Mouse (Mus musculus): Measurements from ENCODE around the gene Moap1. TPM values are rescaled to one million over a fixed set of nuclear protein-coding genes. Genes with fewer than 3 reads are reported as not detected.

Gene Moap1
- 1 to 10 TPM; 4.8 to 5.5 TPM for total RNA-seq (2021)
- long read RNA-seq, experiment 1, transcript Moap1-202 (2 exons, 1,284 nt) = major isoform, 7 of 8 reads
- long read RNA-seq, experiment 1, partial matches to known transcripts = 0 of 8 reads
- long read RNA-seq, experiment 1, other reads (novel, unspliced or antisense) = 0 of 8 reads
- long read RNA-seq, experiment 2, transcript Moap1-202 (2 exons, 1,284 nt) = major isoform, 9 of 10 reads
- long read RNA-seq, experiment 2, partial matches to known transcripts = 0 of 10 reads
- long read RNA-seq, experiment 2, other reads (novel, unspliced or antisense) = 0 of 10 reads

DNA sequence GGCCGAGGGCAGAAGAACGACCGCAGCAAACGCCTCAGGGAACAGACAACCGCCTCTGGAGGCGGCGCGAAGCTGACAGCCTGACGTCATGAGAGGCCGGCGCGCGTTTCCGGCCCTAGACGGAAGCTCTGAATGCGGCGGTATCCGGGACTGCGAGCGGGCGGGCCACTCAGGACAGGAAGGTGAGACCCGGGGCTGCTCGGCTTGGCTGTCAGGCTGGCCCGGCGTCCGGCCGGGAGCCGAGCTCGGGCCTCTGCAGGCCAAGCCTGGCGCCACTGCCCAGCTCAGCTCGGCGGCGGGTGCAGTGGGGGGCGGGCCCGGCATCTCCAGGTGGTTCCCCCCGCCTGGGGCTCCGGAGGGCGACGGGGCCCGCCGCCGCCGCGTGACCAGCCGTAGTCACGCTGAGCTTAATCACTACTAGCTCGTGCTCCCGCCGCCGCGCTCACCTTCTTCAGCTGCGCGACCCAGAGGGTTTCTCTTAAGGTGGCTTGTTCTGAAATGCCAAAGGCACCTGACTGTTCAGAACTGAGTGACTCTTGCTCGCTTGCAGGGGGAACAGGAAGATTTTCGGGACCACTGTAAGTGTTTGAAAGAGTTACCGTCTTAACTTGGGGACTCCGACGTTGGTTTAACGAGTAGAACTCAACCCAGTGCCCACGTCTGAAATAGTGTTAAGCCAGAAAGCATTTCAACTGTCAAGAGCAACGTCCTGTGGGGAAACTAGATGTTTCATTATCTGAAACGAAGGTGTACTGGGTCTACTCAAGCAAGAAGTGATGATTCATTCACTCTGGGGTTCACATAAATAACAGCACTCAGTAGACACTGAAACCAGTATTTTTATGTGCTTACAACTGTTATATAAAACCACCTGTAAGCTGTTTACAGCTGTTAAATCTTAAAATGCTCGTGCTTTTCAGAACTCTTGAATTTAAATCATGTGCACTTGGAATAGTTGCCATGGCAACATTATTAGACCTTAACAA is at the start of gene Moap1, which contains the start of gene Tmem251:
Moap1 (minus strand) TSS at position 73 of the 986 bp plus-strand sequence.
Tmem251 (plus strand) TSS at position 174 of the 986 bp plus-strand sequence.
- peak; percentile 93 for DNase-seq
- peak within 1 kb of the TSS; percentile 95 for H3K27ac ChIP-seq
- peak; percentile 15; the same call in 1 of the 2 replicates for TF ChIP-seq CTCF (IDR thresholded peaks at IDR 0.05)
- intact Hi-C loops (cut with DNase I) = no loop called here
- peak within 1 kb of the TSS; percentile 89 for H3K4me3 ChIP-seq

DNA sequence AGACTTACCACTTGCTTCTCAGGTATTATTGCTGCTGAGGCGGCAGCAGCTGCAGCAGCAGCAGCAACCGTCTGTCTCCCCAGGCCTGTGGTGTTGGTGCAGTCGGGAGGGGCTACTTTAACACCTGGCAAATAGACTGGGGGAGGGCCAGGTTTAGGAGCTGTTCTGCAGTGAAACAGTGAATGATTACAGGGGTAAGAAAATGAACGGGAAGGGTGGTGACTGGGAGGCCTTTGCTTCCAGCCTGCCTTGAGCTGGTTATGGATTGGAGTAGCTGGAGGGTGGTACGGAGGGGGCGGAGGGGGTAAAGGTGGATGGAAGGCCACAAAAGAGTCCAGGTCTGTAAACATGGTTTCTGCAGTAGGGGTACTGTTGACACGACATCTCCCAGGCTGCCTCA is 44.5 kb upstream of the Moap1 start:
- Histone ChIP-seq H3K27ac (no peak overlapping the region), H3K4me3 (no peak overlapping the region)
- intact Hi-C loops (cut with DNase I) = no loop called here
- no peak for TF ChIP-seq CTCF (IDR thresholded peaks at IDR 0.05)
- DNase-seq = no peak

DNA sequence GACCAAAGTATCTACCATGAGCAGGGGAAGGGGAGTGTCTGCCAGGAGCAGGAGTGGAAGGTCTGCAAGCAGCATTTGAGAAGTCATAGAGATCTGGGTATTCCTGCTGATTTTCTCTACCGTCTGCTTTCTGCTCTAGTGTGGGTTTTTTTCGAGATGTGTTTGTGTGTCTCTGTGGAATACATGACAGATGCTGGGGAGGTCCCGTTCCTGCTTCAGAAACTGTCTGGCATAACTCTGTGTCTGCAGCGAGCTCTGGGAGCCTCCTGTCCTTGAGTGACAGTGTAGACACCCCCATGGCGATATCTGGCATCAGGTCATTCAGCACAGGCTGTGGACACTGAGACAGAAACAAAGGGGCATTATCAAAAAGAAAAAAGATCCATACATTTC is 42.1 kb upstream of the Moap1 start:
- H3K4me3 ChIP-seq = no peak overlapping the region
- no peak overlapping the region for H3K27ac ChIP-seq
- TF ChIP-seq CTCF (IDR thresholded peaks at IDR 0.05) = no peak
- DNase-seq = no peak
- intact Hi-C loops (cut with DNase I) = no loop called here

DNA sequence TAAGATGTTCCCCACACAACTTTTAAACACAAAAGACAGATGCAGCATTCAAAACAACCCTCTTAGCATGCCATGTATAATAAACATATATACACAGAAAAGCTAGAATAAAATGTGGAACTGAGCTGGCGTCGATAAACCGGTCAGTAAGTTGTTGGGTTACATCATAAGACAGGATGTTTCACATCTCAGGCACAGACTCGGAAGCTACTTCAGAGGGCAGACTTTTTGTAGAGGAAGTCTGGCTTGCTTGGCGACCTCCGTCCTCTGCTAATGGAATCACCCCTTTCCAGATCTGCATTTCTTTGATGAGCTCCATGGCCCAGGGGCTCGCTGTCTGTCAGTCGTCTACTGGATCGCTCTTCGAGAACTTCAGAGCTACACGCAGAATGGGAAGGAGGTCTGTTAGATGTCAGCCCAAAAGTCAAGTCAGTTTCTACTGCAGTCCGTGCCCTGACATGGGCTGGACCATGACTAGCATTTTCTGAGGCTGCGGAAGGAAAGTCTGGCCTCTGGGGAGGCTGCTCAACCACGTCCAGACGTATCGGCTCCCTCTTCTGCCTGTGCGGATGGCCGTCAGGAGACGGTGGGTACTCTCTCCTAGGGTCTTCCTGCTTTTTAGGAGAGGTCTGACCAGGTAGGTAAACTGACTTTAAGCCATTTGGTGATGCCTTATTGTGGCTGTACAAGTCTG is 41.6 kb upstream of the Moap1 start:
- Histone ChIP-seq H3K27ac (no peak overlapping the region), H3K4me3 (no peak overlapping the region)
- no peak for TF ChIP-seq CTCF (IDR thresholded peaks at IDR 0.05)
- no peak for DNase-seq
- intact Hi-C loops (cut with DNase I) = no loop called here

DNA sequence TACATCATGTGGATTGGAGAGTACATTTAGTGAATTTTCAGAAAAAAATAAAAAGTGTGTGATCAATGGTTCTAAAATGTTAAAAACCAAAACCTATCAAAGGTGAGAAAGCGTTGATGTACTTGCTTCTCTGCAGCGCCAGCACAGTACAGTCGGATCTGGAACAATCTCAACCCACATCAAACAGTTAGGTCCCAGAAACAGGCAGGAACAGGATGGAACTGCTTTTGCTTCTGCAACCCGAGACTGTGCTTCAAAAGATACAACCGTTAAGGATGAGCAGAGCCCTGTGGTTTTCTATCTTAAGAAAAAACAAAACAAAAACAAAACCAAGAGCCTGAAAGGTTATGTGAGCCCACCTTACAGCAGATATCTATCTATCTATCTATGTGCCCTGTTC is 39.4 kb upstream of the Moap1 start:
- intact Hi-C loops (cut with DNase I) = no loop called here
- no peak overlapping the region for H3K27ac ChIP-seq
- no peak for TF ChIP-seq CTCF (IDR thresholded peaks at IDR 0.05)

DNA sequence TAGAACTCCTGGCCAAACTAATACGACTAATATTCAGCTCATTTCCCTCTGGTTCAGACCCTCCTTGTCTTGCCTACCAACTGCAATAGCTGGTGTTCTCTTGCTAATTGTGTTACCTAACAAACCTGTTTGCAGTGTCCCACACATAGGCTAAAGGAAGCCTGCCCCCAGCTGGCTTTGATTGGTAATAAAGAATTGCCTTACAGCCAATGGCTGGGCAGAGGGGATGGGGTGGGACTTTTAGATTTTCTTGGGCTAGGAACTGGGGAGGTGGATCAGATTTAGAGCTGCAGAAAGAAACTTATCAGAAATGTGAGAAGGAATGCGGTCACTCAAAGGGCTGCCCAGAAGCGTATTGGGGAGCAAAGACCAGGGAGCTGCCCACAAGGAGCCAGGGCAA is 36.0 kb upstream of the Moap1 start:
- intact Hi-C loops (cut with DNase I) = no loop called here
- TF ChIP-seq CTCF (IDR thresholded peaks at IDR 0.05) = peak; percentile 13; the same call in 1 of the 2 replicates
- H3K4me3 ChIP-seq = no peak overlapping the region
- no peak for DNase-seq
- no peak overlapping the region for H3K27ac ChIP-seq

More for the DNA sequence above, 39.4 kb upstream of the Moap1 start:
- no peak overlapping the region for H3K4me3 ChIP-seq
- DNase-seq = no peak

DNA sequence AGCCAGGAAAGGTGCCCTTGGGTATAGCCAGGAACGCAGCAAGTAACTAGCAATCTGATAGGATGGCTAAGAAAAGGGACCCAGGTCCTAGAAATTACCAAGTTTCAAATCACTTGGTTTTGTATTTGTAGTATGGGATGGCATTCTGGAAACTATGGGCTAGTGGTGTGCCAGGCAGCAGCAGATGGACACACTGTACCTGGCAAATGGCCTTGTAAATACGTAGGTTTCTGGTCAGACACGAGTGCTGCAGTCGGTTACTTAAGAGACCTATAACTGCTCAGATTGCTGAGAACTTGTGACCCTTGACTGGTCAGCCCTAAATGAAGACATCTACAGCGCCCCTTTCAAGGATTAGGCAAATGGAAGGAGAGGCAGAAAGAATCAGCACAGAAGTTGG is 34.7 kb upstream of the Moap1 start:
- intact Hi-C loops (cut with DNase I) = no loop called here
- Histone ChIP-seq H3K27ac (no peak overlapping the region), H3K4me3 (no peak overlapping the region)
- TF ChIP-seq CTCF (IDR thresholded peaks at IDR 0.05) = no peak
- no peak for DNase-seq

DNA sequence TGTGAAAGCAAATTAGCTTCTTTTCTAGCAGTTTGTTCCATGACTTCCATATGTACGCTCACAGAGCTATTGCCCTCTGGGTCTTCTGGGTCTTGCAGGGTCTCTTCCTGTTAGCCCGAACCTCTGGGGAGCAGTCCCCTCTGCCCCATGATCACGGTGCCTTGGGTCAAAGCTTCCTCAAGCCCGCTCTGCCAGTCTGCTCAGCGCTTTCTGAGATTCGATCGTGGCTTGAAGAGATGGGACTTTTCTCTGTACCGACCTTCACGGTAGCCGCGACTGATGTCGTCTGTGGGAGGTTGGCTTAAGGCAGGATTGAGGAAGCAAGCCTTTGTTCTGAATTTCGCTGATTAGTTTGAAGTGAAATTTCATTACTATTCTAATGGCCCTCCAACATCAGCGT is 32.6 kb upstream of the Moap1 start:
- H3K27ac ChIP-seq = no peak overlapping the region
- no peak for TF ChIP-seq CTCF (IDR thresholded peaks at IDR 0.05)

DNA sequence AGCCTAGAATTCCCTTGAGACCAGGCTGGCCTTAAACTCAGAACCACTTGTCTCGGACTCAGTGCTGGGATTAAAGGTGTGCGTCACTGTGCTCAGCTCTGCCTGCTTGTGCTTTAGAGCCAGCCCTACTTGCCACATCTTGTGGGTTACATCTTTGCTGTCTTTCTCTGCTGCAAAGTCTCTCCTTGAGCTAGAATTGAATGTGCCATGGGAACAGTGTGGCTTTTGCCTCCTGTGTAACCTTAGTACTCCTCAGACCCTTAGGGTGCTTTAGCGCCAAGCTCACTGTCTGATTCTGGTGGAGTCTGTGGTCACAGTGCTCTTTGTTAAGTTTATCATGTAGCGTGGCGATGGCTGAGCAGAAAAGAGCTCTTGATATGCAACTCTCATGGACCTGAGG is 29.2 kb upstream of the Moap1 start:
- Histone ChIP-seq H3K4me3 (no peak overlapping the region), H3K27ac (no peak overlapping the region)
- DNase-seq = no peak
- intact Hi-C loops (cut with DNase I) = no loop called here
- TF ChIP-seq CTCF (IDR thresholded peaks at IDR 0.05) = no peak

More for the DNA sequence above, 32.6 kb upstream of the Moap1 start:
- DNase-seq = no peak
- intact Hi-C loops (cut with DNase I) = no loop called here
- H3K4me3 ChIP-seq = no peak overlapping the region

DNA sequence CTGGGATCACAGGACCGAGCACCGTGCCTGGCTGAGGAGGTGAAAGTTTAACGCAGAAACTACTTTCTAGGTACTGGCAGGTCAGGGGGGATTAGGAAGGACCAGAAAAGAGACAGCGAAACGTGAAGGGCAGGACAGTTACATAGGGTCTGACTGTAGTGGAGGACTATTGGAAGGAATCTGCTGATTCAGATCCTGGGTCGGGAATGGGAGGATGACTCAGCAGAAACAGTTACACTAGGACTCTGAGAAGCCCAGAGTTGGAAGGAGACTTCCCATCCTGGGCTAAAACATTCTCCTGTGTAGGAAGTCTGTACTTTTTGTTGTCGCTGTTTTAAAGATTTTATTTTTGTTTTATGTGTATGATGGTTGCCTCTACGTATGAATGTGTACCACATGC is 28.1 kb upstream of the Moap1 start:
- intact Hi-C loops (cut with DNase I) = no loop called here
- no peak overlapping the region for H3K27ac ChIP-seq

DNA sequence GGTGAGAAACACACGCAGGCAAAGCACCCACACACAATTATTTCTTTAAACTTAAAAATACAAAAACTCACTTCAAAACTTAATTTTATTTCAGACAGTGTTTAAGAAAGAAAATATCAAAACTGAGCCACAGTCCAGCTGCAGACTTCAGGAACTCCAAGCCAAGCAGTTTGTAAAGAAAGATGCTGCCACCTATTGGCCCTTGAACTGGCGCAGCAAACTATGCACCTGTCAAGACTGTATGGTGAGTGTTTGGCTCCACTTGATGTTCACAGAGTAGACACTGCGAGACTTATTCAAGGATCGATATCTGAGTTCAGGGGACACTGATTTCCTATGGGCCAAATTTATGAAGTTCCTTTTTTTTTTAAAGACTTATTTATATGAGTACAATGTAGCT is 25.5 kb upstream of the Moap1 start:
- peak; percentile 26; the same call in 1 of the 2 replicates for TF ChIP-seq CTCF (IDR thresholded peaks at IDR 0.05)
- DNase-seq = no peak
- Histone ChIP-seq H3K4me3 (no peak overlapping the region), H3K27ac (no peak overlapping the region)
- intact Hi-C loops (cut with DNase I) = no loop called here

More for the DNA sequence above, 28.1 kb upstream of the Moap1 start:
- H3K4me3 ChIP-seq = no peak overlapping the region
- DNase-seq = no peak
- TF ChIP-seq CTCF (IDR thresholded peaks at IDR 0.05) = no peak

DNA sequence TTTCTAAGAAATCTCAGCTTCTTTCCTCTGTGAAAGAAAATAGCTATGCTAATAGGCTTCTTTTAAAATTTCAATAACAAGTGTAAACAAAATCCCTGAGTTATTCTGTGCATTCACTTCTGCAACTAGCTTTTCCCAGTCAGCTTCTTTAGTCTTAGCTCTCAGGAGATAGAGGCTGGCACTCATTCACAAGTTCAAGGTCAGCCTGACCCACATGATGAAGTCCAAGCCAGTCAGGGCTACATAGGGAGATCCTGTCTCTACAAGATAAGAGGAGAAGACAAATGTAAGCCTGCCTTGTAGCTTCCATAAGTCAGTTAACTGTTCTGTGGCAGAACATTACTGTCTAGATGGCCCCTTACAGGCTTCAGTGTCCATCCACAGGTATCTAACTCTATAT is 20.2 kb upstream of the Moap1 start:
- Histone ChIP-seq H3K4me3 (no peak overlapping the region), H3K27ac (no peak overlapping the region)
- intact Hi-C loops (cut with DNase I) = no loop called here
- no peak for DNase-seq
- no peak for TF ChIP-seq CTCF (IDR thresholded peaks at IDR 0.05)

Data from gastrocnemius, adult 2 months (tissue).